Mouse (Mus musculus) lung, embryonic 15.5 days (tissue): Measurements from ENCODE around the gene Capg. TPM values are rescaled to one million over a fixed set of nuclear protein-coding genes. Genes with fewer than 3 reads are reported as not detected.

Experiments used
- ATAC-seq: fragments of 200-750 bp; cut with Nextera tagmentation; 2 replicates; pipeline ENCODE4 v1.8.0; 2017; ENCODE audit warnings: moderate number of reproducible peaks, borderline replicate concordance; ENCODE audit not compliant: low FRiP score, low TSS enrichment; ENCODE audit errors: extremely low read depth
- H3K27ac ChIP-seq: fragments of 300-500 bp; sonication (generic); 2 replicates; pipeline ENCODE4 v1.5.1; 2015; ENCODE audit warnings: moderate library complexity, mild to moderate bottlenecking, inconsistent platforms
- H3K27me3 ChIP-seq: fragments of 300-500 bp; sonication (generic); 2 replicates; pipeline ENCODE4 v1.6.1; 2015; ENCODE audit warnings: inconsistent platforms
- H3K36me3 ChIP-seq: fragments of 300-500 bp; sonication (generic); 2 replicates; pipeline ENCODE4 v1.6.1; 2015; ENCODE audit warnings: inconsistent platforms
- H3K4me1 ChIP-seq: fragments of 300-500 bp; sonication (generic); 2 replicates; pipeline ENCODE4 v1.6.1; 2015; ENCODE audit warnings: inconsistent platforms
- H3K4me2 ChIP-seq: fragments of 300-500 bp; sonication (generic); 2 replicates; pipeline ENCODE4 v1.6.1; 2015; ENCODE audit warnings: inconsistent platforms, mild to moderate bottlenecking, moderate library complexity
- H3K4me3 ChIP-seq: fragments of 300-500 bp; sonication (generic); 2 replicates; pipeline ENCODE4 v1.5.1; 2015; ENCODE audit warnings: mild to moderate bottlenecking, inconsistent platforms
- H3K9ac ChIP-seq: fragments of 300-500 bp; sonication (generic); 2 replicates; pipeline ENCODE4 v1.6.1; 2015; ENCODE audit warnings: inconsistent platforms
- H3K9me3 ChIP-seq: fragments of 300-500 bp; sonication (generic); 2 replicates; pipeline ENCODE4 v1.6.1; 2016; ENCODE audit warnings: inconsistent platforms
- WGBS: fragments of 180-500 bp; shearing (Covaris S2); methylation state at CpG from one replicate; pipeline ENCODE4 v1.1.7; 2015; 5-methylcytosine and 5-hydroxymethylcytosine counted together
- polyA plus RNA-seq: library from polyadenylated mRNA; unstranded; fragments of >200 nt; fragmentation: Nextera tagmentation; extraction: Ambion mirVana; gene quantifications from 2 replicates; pipeline ENCODE4 v1.2.1, GENCODE M21; 2015

Capg gene
- polyA plus RNA-seq, 1 experiment from 2014 or later, result 57.9 TPM

GRCm38 (mm10) chr6:72598791-72599557, 54.8 kb downstream of the Capg start:
- Histone ChIP-seq H3K27me3 (no peaks in the 10 kb centered on the region), H3K4me1 (peaks cover 24% of the 10 kb centered on the region), H3K36me3 (0 out of 2 replicates have a peak, but pooled peaks cover under 1% of the 10 kb centered on the region), H3K4me3 (peak overlapping the region; percentile 67), H3K4me2 (peak overlapping the region; percentile 72), H3K9ac (peak overlapping the region; percentile 51), H3K9me3 (no peaks in the 10 kb centered on the region), H3K27ac (peak overlapping the region; percentile 81)
- ATAC-seq, result peak; percentile 39
- WGBS, result 33% methylated on average over 12 of the region's 12 CpGs

- H3K9me3 ChIP-seq, result no peaks in the 10 kb centered on the region
- ATAC-seq, result no peak
- H3K4me3 ChIP-seq, result no peak overlapping the region
- H3K4me2 ChIP-seq, result no peak overlapping the region
- no peak overlapping the region for H3K27ac ChIP-seq
- H3K4me1 ChIP-seq, result peaks cover 24% of the 10 kb centered on the region
- no peak overlapping the region for H3K9ac ChIP-seq
- no peaks in the 10 kb centered on the region for H3K27me3 ChIP-seq
- WGBS, result 79% methylated on average over 6 of the region's 6 CpGs
- peaks cover 4% of the 10 kb centered on the region; the same call in 1 of the 2 replicates for H3K36me3 ChIP-seq
Measured at GRCm38 (mm10) chr6:72600216-72600615, 56.0 kb downstream of the Capg start.

- Histone ChIP-seq H3K9me3 (no peaks in the 10 kb centered on the region), H3K4me1 (peaks cover 24% of the 10 kb centered on the region), H3K36me3 (peaks cover 9% of the 10 kb centered on the region), H3K4me3 (no peak overlapping the region), H3K27me3 (no peaks in the 10 kb centered on the region), H3K9ac (no peak overlapping the region), H3K27ac (no peak overlapping the region), H3K4me2 (no peak overlapping the region)
- ATAC-seq, result no peak
- 81% methylated on average over 12 of the region's 12 CpGs for WGBS
Measured at GRCm38 (mm10) chr6:72600771-72601170, 56.6 kb downstream of the Capg start.

GRCm38 (mm10) chr6:72601732-72602131, 57.5 kb downstream of the Capg start:
- H3K4me3 ChIP-seq, result no peak overlapping the region
- peaks cover 18% of the 10 kb centered on the region for H3K4me1 ChIP-seq
- no peaks in the 10 kb centered on the region for H3K27me3 ChIP-seq
- peaks cover 19% of the 10 kb centered on the region for H3K36me3 ChIP-seq
- no peak for ATAC-seq
- H3K4me2 ChIP-seq, result no peak overlapping the region
- H3K9ac ChIP-seq, result no peak overlapping the region
- H3K27ac ChIP-seq, result no peak overlapping the region
- no peaks in the 10 kb centered on the region for H3K9me3 ChIP-seq
- WGBS, result 46% methylated on average over 1 of the region's 1 CpGs

GRCm38 (mm10) chr6:72604066-72604465, 59.9 kb downstream of the Capg start:
- H3K9me3 ChIP-seq, result no peaks in the 10 kb centered on the region
- no peak for ATAC-seq
- no peak overlapping the region for H3K9ac ChIP-seq
- peaks cover 5% of the 10 kb centered on the region; the same call in 1 of the 2 replicates for H3K4me1 ChIP-seq
- H3K4me2 ChIP-seq, result no peak overlapping the region
- H3K4me3 ChIP-seq, result no peak overlapping the region
- WGBS, result 71% methylated on average over 2 of the region's 2 CpGs
- H3K27me3 ChIP-seq, result no peaks in the 10 kb centered on the region
- H3K36me3 ChIP-seq, result peaks cover 32% of the 10 kb centered on the region
- no peak overlapping the region for H3K27ac ChIP-seq

GRCm38 (mm10) chr6:72607060-72607459, 62.9 kb downstream of the Capg start:
- peaks cover 60% of the 10 kb centered on the region for H3K36me3 ChIP-seq

GRCm38 (mm10) chr6:72607676-72608075, 63.5 kb downstream of the Capg start:
- no peak overlapping the region for H3K4me2 ChIP-seq
- no peak for ATAC-seq
- H3K27ac ChIP-seq, result no peak overlapping the region
- no peak overlapping the region for H3K4me3 ChIP-seq
- H3K9me3 ChIP-seq, result no peaks in the 10 kb centered on the region
- 82% methylated on average over 5 of the region's 5 CpGs for WGBS
- no peaks in the 10 kb centered on the region for H3K4me1 ChIP-seq
- H3K9ac ChIP-seq, result no peak overlapping the region
- no peaks in the 10 kb centered on the region for H3K27me3 ChIP-seq
- H3K36me3 ChIP-seq, result peaks cover 60% of the 10 kb centered on the region

More at GRCm38 (mm10) chr6:72607060-72607459, 62.9 kb downstream of the Capg start:
- no peaks in the 10 kb centered on the region for H3K27me3 ChIP-seq
- no peaks in the 10 kb centered on the region for H3K9me3 ChIP-seq
- no peak overlapping the region for H3K4me2 ChIP-seq
- no peak overlapping the region for H3K4me3 ChIP-seq
- H3K4me1 ChIP-seq, result no peaks in the 10 kb centered on the region
- H3K9ac ChIP-seq, result no peak overlapping the region
- no peak for ATAC-seq
- WGBS, result 82% methylated on average over 4 of the region's 4 CpGs
- no peak overlapping the region for H3K27ac ChIP-seq

- H3K4me2 ChIP-seq, result no peak overlapping the region
- peaks cover 69% of the 10 kb centered on the region for H3K36me3 ChIP-seq
- no peaks in the 10 kb centered on the region for H3K27me3 ChIP-seq
- ATAC-seq, result no peak
- no peak overlapping the region for H3K27ac ChIP-seq
- WGBS, result 84% methylated on average over 4 of the region's 4 CpGs
- H3K9ac ChIP-seq, result no peak overlapping the region
- no peaks in the 10 kb centered on the region for H3K9me3 ChIP-seq
- no peak overlapping the region for H3K4me3 ChIP-seq
- H3K4me1 ChIP-seq, result no peaks in the 10 kb centered on the region
Measured at GRCm38 (mm10) chr6:72608662-72609184, 64.5 kb downstream of the Capg start.

GRCm38 (mm10) chr6:72610261-72610660, 66.1 kb downstream of the Capg start:
- Histone ChIP-seq H3K27ac (no peak overlapping the region), H3K4me1 (peaks cover 15% of the 10 kb centered on the region), H3K4me3 (no peak overlapping the region), H3K9me3 (no peaks in the 10 kb centered on the region), H3K36me3 (peaks cover 67% of the 10 kb centered on the region), H3K4me2 (no peak overlapping the region), H3K27me3 (no peaks in the 10 kb centered on the region), H3K9ac (no peak overlapping the region)
- no peak for ATAC-seq
- 52% methylated on average over 4 of the region's 4 CpGs for WGBS

Other genes starting within 250 kb of the Capg start
- gene Sftpb, start 239.8 kb upstream of the Capg start, polyA plus RNA-seq, result 73.4 and 93.8 TPM in 2 replicates
- gene Usp39, start 199.2 kb upstream of the Capg start, polyA plus RNA-seq, result 45.1 and 49.6 TPM in 2 replicates
- 27.4 and 28.2 TPM in 2 replicates for gene 0610030E20Rik, start 197.1 kb upstream of the Capg start, polyA plus RNA-seq
- gene Tmem150a, start 188.9 kb upstream of the Capg start, polyA plus RNA-seq, result 12.1 and 12.2 TPM in 2 replicates
- 130 and 137 TPM in 2 replicates for gene Rnf181, start 177.4 kb upstream of the Capg start, polyA plus RNA-seq
- gene Vamp5, start 163.9 kb upstream of the Capg start, polyA plus RNA-seq, result 34.5 and 37.5 TPM in 2 replicates
- gene Vamp8, start 153.7 kb upstream of the Capg start, polyA plus RNA-seq, result 179 and 194 TPM in 2 replicates
- 36.5 and 40.0 TPM in 2 replicates for gene Ggcx, start 130.1 kb upstream of the Capg start, polyA plus RNA-seq
- 333 and 355 TPM in 2 replicates for gene Mat2a, start 104.8 kb upstream of the Capg start, polyA plus RNA-seq
- gene Sh2d6, start 22.7 kb upstream of the Capg start, polyA plus RNA-seq, result not detected in 2 replicates
- gene Elmod3, start 54.0 kb downstream of the Capg start, polyA plus RNA-seq, result 16.2 and 17.7 TPM in 2 replicates
- 18.5 and 18.8 TPM in 2 replicates for gene Retsat, start 54.1 kb downstream of the Capg start, polyA plus RNA-seq
- gene Tgoln1, start 72.6 kb downstream of the Capg start, polyA plus RNA-seq, result 40.2 and 43.4 TPM in 2 replicates
- 31.5 and 33.8 TPM in 2 replicates for gene Tcf7l1, start 244.9 kb downstream of the Capg start, polyA plus RNA-seq